Mouse (Mus musculus) bone marrow, adult 2 months (tissue): Measurements from ENCODE around the gene Sel1l.

ENCODE experiments used
- CTCF ChIP-seq: fragments of 200-500 bp; IDR thresholded peaks from 2 replicates; pipeline ENCODE4 v1.5.1; 2011; ENCODE audit warnings: low read length, control low read depth; ENCODE audit not compliant: control insufficient read depth, insufficient read depth
- POLR2A ChIP-seq: fragments of 200-500 bp; IDR thresholded peaks from 2 replicates; pipeline ENCODE4 v1.6.1; 2011; ENCODE audit warnings: low read depth, mild to moderate bottlenecking, control low read depth, low read length, borderline replicate concordance; ENCODE audit not compliant: control insufficient read depth

GRCm38 (mm10) chr12:91779004-91779365 is 70.0 kb downstream of the Sel1l start:
- TF ChIP-seq CTCF, result no peak
- TF ChIP-seq POLR2A, result peak; percentile 17; the same call in 1 of the 2 replicates
